Mouse (Mus musculus): Measurements from ENCODE around the gene Myh3.

GRCm38 (mm10) chr11:67082793-67083192 is 4.7 kb downstream of the Myh3 start:
- TF ChIP-seq CTCF (IDR thresholded peaks at IDR 0.05; ENCODE audit: borderline replicate concordance, extremely low read depth, insufficient read depth, insufficient read length) (no peak), POLR2A (IDR thresholded peaks at IDR 0.05; ENCODE audit: borderline replicate concordance, extremely low read depth, insufficient read depth, insufficient read length, poor library complexity, severe bottlenecking) (no peak)
